22 mouse cellular contexts compared by ENCODE assay signal in the genomic region with DNA sequence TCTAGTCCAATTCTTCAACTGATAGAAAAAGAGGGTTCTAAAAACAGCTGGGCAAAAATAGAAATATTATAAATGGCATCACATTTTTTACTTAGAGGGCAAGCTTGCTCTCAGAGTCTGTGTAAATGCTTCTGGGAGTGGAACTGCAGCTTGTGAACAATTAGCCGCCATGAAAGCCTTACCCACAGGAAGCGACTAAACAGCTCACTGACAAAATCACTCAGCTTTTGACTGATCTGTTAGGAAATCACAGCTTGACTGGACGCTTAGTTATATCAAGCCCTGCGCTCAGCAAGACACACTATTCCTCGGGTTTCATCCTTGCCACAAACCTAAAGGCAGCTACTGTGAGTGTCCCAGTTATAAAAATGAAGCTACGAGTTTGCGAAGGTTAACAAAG. TPM values are rescaled to one million over a fixed set of nuclear protein-coding genes. Genes with fewer than 3 reads are reported as not detected.
DNase-seq lines count a peak whose midpoint lies in the region; ATAC-seq and TF ChIP-seq lines count a peak whose summit lies in the region.
"Had no signal": no experiment of that assay in that cellular context is flagged by ENCODE, and none has a peak within 500 bp of the region (broad histone marks: within the 10 kb centered on the region; RNA-seq: fewer than 3 reads in every experiment).

No protein-coding gene starts in this region.

- H3K27ac ChIP-seq in embryonic facial prominence, embryonic 11.5 days (replicated peaks; ENCODE audit: low read depth, low read length), result no peak overlapping the region
- no peak overlapping the region for H3K27ac ChIP-seq in embryonic facial prominence, embryonic 10.5 days (replicated peaks)
- peak overlapping the region; percentile 31; the same call in 1 of the 2 replicates for H3K27ac ChIP-seq in hindbrain, embryonic 13.5 days
- no peak overlapping the region for H3K27ac ChIP-seq in hindbrain, embryonic 12.5 days
- no peak overlapping the region for H3K27ac ChIP-seq in midbrain, embryonic 14.5 days (replicated peaks; ENCODE audit: low read depth, low read length)
- no peak overlapping the region for H3K27ac ChIP-seq in midbrain, postnatal 0 days (ENCODE audit: low read depth, low read length)
- peak overlapping the region; percentile 39; the same call in 1 of the 2 replicates for H3K27ac ChIP-seq in neural tube, embryonic 14.5 days (ENCODE audit: low read depth, low read length)
- H3K27ac ChIP-seq: limb, embryonic 10.5 days; lung, embryonic 15.5 days; macrophage; neural tube, embryonic 12.5 days had no signal

- no peak for TF ChIP-seq CTCF in midbrain, postnatal 0 days (IDR thresholded peaks at IDR 0.05)

- H3K4me2 ChIP-seq in embryonic facial prominence, embryonic 11.5 days (ENCODE audit: low read depth, low read length), result no peak overlapping the region
- H3K4me2 ChIP-seq in hindbrain, embryonic 13.5 days, result no peak overlapping the region
- H3K4me2 ChIP-seq in hindbrain, embryonic 12.5 days (replicated peaks), result no peak overlapping the region
- no peak overlapping the region for H3K4me2 ChIP-seq in midbrain, embryonic 14.5 days (ENCODE audit: low read length)
- H3K4me2 ChIP-seq in midbrain, postnatal 0 days (ENCODE audit: low read depth, low read length, poor library complexity, severe bottlenecking), result no peak overlapping the region
- no peak overlapping the region for H3K4me2 ChIP-seq in neural tube, embryonic 14.5 days (ENCODE audit: low read depth, low read length)
- H3K4me2 ChIP-seq: liver, embryonic 11.5 days; lung, embryonic 15.5 days; neural tube, embryonic 12.5 days had no signal

- ATAC-seq in embryonic facial prominence, embryonic 11.5 days (replicated peaks; ENCODE audit: insufficient number of reproducible peaks, low FRiP score, low TSS enrichment, low read depth), result no peak
- no peak for ATAC-seq in hindbrain, embryonic 13.5 days (ENCODE audit: low FRiP score)
- ATAC-seq in hindbrain, embryonic 12.5 days (ENCODE audit: low FRiP score), result no peak
- no peak for ATAC-seq in midbrain, embryonic 14.5 days (ENCODE audit: low FRiP score, low TSS enrichment)
- ATAC-seq in midbrain, postnatal 0 days (ENCODE audit: low FRiP score), result no peak
- no peak for ATAC-seq in neural tube, embryonic 14.5 days (ENCODE audit: low read depth)
- ATAC-seq: intestine, postnatal 0 days had no signal

- no peak overlapping the region for H3K4me3 ChIP-seq in embryonic facial prominence, embryonic 11.5 days (ENCODE audit: low read depth, low read length)
- H3K4me3 ChIP-seq in embryonic facial prominence, embryonic 10.5 days, result no peak overlapping the region
- H3K4me3 ChIP-seq in hindbrain, embryonic 13.5 days, result no peak overlapping the region
- H3K4me3 ChIP-seq in hindbrain, embryonic 12.5 days, result no peak overlapping the region
- H3K4me3 ChIP-seq in midbrain, embryonic 14.5 days (replicated peaks; ENCODE audit: low read depth, low read length), result no peak overlapping the region
- H3K4me3 ChIP-seq in midbrain, postnatal 0 days (ENCODE audit: low read depth, low read length), result no peak overlapping the region
- no peak overlapping the region for H3K4me3 ChIP-seq in neural tube, embryonic 14.5 days (ENCODE audit: low read depth, low read length)
- H3K4me3 ChIP-seq: limb, embryonic 10.5 days; lung, embryonic 15.5 days; neural tube, embryonic 12.5 days had no signal

- H3K9me3 ChIP-seq in embryonic facial prominence, embryonic 11.5 days (replicated peaks; ENCODE audit: control insufficient read depth, low read length), result no peaks in the 10 kb centered on the region
- H3K9me3 ChIP-seq in embryonic facial prominence, embryonic 10.5 days, result no peaks in the 10 kb centered on the region
- no peaks in the 10 kb centered on the region for H3K9me3 ChIP-seq in hindbrain, embryonic 13.5 days
- no peaks in the 10 kb centered on the region for H3K9me3 ChIP-seq in hindbrain, embryonic 12.5 days (replicated peaks)
- H3K9me3 ChIP-seq in midbrain, embryonic 14.5 days (ENCODE audit: control insufficient read depth, low read length), result no peaks in the 10 kb centered on the region
- H3K9me3 ChIP-seq in midbrain, postnatal 0 days (ENCODE audit: low read length), result no peaks in the 10 kb centered on the region
- H3K9me3 ChIP-seq in neural tube, embryonic 14.5 days (ENCODE audit: control insufficient read depth, low read length), result no peaks in the 10 kb centered on the region
- H3K9me3 ChIP-seq: limb, embryonic 10.5 days; lung, embryonic 15.5 days; neural tube, embryonic 12.5 days had no signal

- no peak overlapping the region for H3K9ac ChIP-seq in embryonic facial prominence, embryonic 11.5 days (replicated peaks; ENCODE audit: low read length)
- no peak overlapping the region for H3K9ac ChIP-seq in hindbrain, embryonic 13.5 days
- H3K9ac ChIP-seq in hindbrain, embryonic 12.5 days, result no peak overlapping the region
- H3K9ac ChIP-seq in midbrain, embryonic 14.5 days (replicated peaks; ENCODE audit: low read length), result no peak overlapping the region
- H3K9ac ChIP-seq in midbrain, postnatal 0 days (replicated peaks; ENCODE audit: low read length, poor library complexity, severe bottlenecking), result no peak overlapping the region
- H3K9ac ChIP-seq in neural tube, embryonic 14.5 days (replicated peaks; ENCODE audit: low read depth, low read length), result no peak overlapping the region
- H3K9ac ChIP-seq: lung, embryonic 15.5 days; neural tube, embryonic 12.5 days had no signal

- no peaks in the 10 kb centered on the region for H3K27me3 ChIP-seq in embryonic facial prominence, embryonic 11.5 days (ENCODE audit: control insufficient read depth, insufficient read depth, low read length)
- no peaks in the 10 kb centered on the region; the same call in 1 of the 2 replicates for H3K27me3 ChIP-seq in embryonic facial prominence, embryonic 10.5 days (replicated peaks; ENCODE audit: low read depth, poor library complexity, severe bottlenecking)
- no peaks in the 10 kb centered on the region for H3K27me3 ChIP-seq in hindbrain, embryonic 13.5 days
- no peaks in the 10 kb centered on the region for H3K27me3 ChIP-seq in hindbrain, embryonic 12.5 days
- H3K27me3 ChIP-seq in midbrain, embryonic 14.5 days (ENCODE audit: control insufficient read depth, insufficient read depth, low read length), result no peaks in the 10 kb centered on the region
- no peaks in the 10 kb centered on the region for H3K27me3 ChIP-seq in midbrain, postnatal 0 days (ENCODE audit: insufficient read depth, low read length)
- H3K27me3 ChIP-seq in neural tube, embryonic 14.5 days (ENCODE audit: control insufficient read depth, insufficient read depth, low read length), result no peaks in the 10 kb centered on the region
- H3K27me3 ChIP-seq: lung, embryonic 15.5 days; neural tube, embryonic 12.5 days had no signal

- intact Hi-C loops in gastrocnemius, postnatal 36 days (cut with DNase I), result no loop called here

- WGBS in embryonic facial prominence, embryonic 11.5 days, result 34% methylated on average over 7 of the region's 7 CpGs
- WGBS in embryonic facial prominence, embryonic 10.5 days, result 37% methylated on average over 7 of the region's 7 CpGs
- 45% methylated on average over 7 of the region's 7 CpGs for WGBS in hindbrain, embryonic 13.5 days
- WGBS in hindbrain, embryonic 12.5 days, result 52% methylated on average over 7 of the region's 7 CpGs
- 45% methylated on average over 7 of the region's 7 CpGs for WGBS in midbrain, embryonic 14.5 days
- WGBS in midbrain, postnatal 0 days, result 38% methylated on average over 7 of the region's 7 CpGs
- WGBS in neural tube, embryonic 14.5 days, result 30% methylated on average over 7 of the region's 7 CpGs

- no peaks in the 10 kb centered on the region for H3K4me1 ChIP-seq in embryonic facial prominence, embryonic 11.5 days (ENCODE audit: control insufficient read depth, insufficient read depth, low read length)
- H3K4me1 ChIP-seq in embryonic facial prominence, embryonic 10.5 days, result peaks cover 23% of the 10 kb centered on the region
- H3K4me1 ChIP-seq in hindbrain, embryonic 13.5 days (replicated peaks), result peaks cover 8% of the 10 kb centered on the region; the same call in 1 of the 2 replicates
- peaks cover 4% of the 10 kb centered on the region; the same call in 1 of the 2 replicates for H3K4me1 ChIP-seq in hindbrain, embryonic 12.5 days
- no peaks in the 10 kb centered on the region for H3K4me1 ChIP-seq in midbrain, embryonic 14.5 days (ENCODE audit: control insufficient read depth, insufficient read depth, low read length)
- no peaks in the 10 kb centered on the region for H3K4me1 ChIP-seq in midbrain, postnatal 0 days (ENCODE audit: insufficient read depth, low read length)
- H3K4me1 ChIP-seq in neural tube, embryonic 14.5 days (ENCODE audit: control insufficient read depth, insufficient read depth, low read length), result peaks cover 11% of the 10 kb centered on the region; the same call in 1 of the 2 replicates

- H3K36me3 ChIP-seq in embryonic facial prominence, embryonic 11.5 days (replicated peaks; ENCODE audit: control insufficient read depth, insufficient read depth, low read depth, low read length), result no peaks in the 10 kb centered on the region
- no peaks in the 10 kb centered on the region for H3K36me3 ChIP-seq in embryonic facial prominence, embryonic 10.5 days (replicated peaks)
- H3K36me3 ChIP-seq in hindbrain, embryonic 13.5 days, result no peaks in the 10 kb centered on the region
- H3K36me3 ChIP-seq in hindbrain, embryonic 12.5 days, result no peaks in the 10 kb centered on the region
- H3K36me3 ChIP-seq in midbrain, embryonic 14.5 days (ENCODE audit: control insufficient read depth, insufficient read depth, low read length), result no peaks in the 10 kb centered on the region
- H3K36me3 ChIP-seq in midbrain, postnatal 0 days (ENCODE audit: insufficient read depth, low read length), result no peaks in the 10 kb centered on the region
- no peaks in the 10 kb centered on the region for H3K36me3 ChIP-seq in neural tube, embryonic 14.5 days (ENCODE audit: control insufficient read depth, insufficient read depth, low read length)
- H3K36me3 ChIP-seq: limb, embryonic 10.5 days; lung, embryonic 15.5 days; neural tube, embryonic 12.5 days had no signal

- DNase-seq in embryonic facial prominence, embryonic 11.5 days (ENCODE audit: low spot score), result peak; percentile 38
- no peak for DNase-seq in embryonic facial prominence, embryonic 10.5 days (ENCODE audit: low spot score)
- peak; percentile 39 for DNase-seq in midbrain, embryonic 14.5 days
- no peak for DNase-seq in midbrain, postnatal 0 days (ENCODE audit: low spot score)
- no peak for DNase-seq in gastrocnemius, postnatal 36 days
- DNase-seq: adrenal gland, adult 8-10 months; cerebellum, adult 18-20 months had no signal

RNA-seq across cellular contexts. Expression of gene Ephb3, which starts 17.0 kb away (rescaled TPM):
- polyA plus RNA-seq in embryonic facial prominence, embryonic 11.5 days (2014; fragmentation: Nextera tagmentation; extraction: Ambion mirVana), result 22.2 and 24.8 TPM in 2 replicates
- 32.0 and 38.6 TPM in 2 replicates for polyA plus RNA-seq in embryonic facial prominence, embryonic 10.5 days (2016; fragmentation: Nextera tagmentation; extraction: Ambion mirVana)
- 13.3 and 14.7 TPM in 2 replicates for polyA plus RNA-seq in hindbrain, embryonic 13.5 days (2015; fragmentation: Nextera tagmentation; extraction: Ambion mirVana)
- polyA plus RNA-seq in hindbrain, embryonic 12.5 days (2016; fragmentation: Nextera tagmentation; extraction: Ambion mirVana), result 29.1 and 30.2 TPM in 2 replicates
- 12.3 and 14.0 TPM in 2 replicates for polyA plus RNA-seq in midbrain, embryonic 14.5 days (2014; fragmentation: Nextera tagmentation; extraction: Ambion mirVana)
- total RNA-seq in midbrain, postnatal 0 days (2014; rRNA removed), result 20.1 and 20.5 TPM in 2 replicates
- 9.0 and 9.5 TPM in 2 replicates for polyA plus RNA-seq in midbrain, postnatal 0 days (2015; fragmentation: Nextera tagmentation; extraction: Ambion mirVana)
- 11.4 and 12.0 TPM in 2 replicates for polyA plus RNA-seq in neural tube, embryonic 14.5 days (2014; fragmentation: Nextera tagmentation; extraction: Ambion mirVana)
- 1 to 10 TPM in 1 of 2 experiments, under 1 TPM in 1; 0.84 to 1.4 TPM for total RNA-seq in gastrocnemius, postnatal 36 days (2021)
- total RNA-seq: common myeloid progenitor, adult 5-6 weeks; granulocyte monocyte progenitor cell, adult 5-6 weeks had no signal

RNA-seq across cellular contexts. Expression of gene Teddm3, which starts 33.8 kb away (rescaled TPM):
- not detected in 2 replicates for polyA plus RNA-seq in embryonic facial prominence, embryonic 11.5 days (2014; fragmentation: Nextera tagmentation; extraction: Ambion mirVana)
- polyA plus RNA-seq in embryonic facial prominence, embryonic 10.5 days (2016; fragmentation: Nextera tagmentation; extraction: Ambion mirVana), result not detected in 2 replicates
- polyA plus RNA-seq in hindbrain, embryonic 13.5 days (2015; fragmentation: Nextera tagmentation; extraction: Ambion mirVana), result 0.19 TPM in 1 of 2 replicates, not detected in the other
- not detected in 2 replicates for polyA plus RNA-seq in hindbrain, embryonic 12.5 days (2016; fragmentation: Nextera tagmentation; extraction: Ambion mirVana)
- polyA plus RNA-seq in midbrain, embryonic 14.5 days (2014; fragmentation: Nextera tagmentation; extraction: Ambion mirVana), result not detected in 2 replicates
- 0.11 TPM in 1 of 2 replicates, not detected in the other for total RNA-seq in midbrain, postnatal 0 days (2014; rRNA removed)
- 0.33 and 0.37 TPM in 2 replicates for polyA plus RNA-seq in midbrain, postnatal 0 days (2015; fragmentation: Nextera tagmentation; extraction: Ambion mirVana)
- 0.39 TPM in 1 of 2 replicates, not detected in the other for polyA plus RNA-seq in neural tube, embryonic 14.5 days (2014; fragmentation: Nextera tagmentation; extraction: Ambion mirVana)
- not detected for total RNA-seq in gastrocnemius, postnatal 36 days (2021)
- total RNA-seq: common myeloid progenitor, adult 5-6 weeks; granulocyte monocyte progenitor cell, adult 5-6 weeks; MEL had no signal
- polyA plus RNA-seq: heart, embryonic 14.5 days; hindbrain, embryonic 11.5 days; limb, embryonic 10.5 days; liver, embryonic 11.5 days; lung, embryonic 15.5 days; macrophage; neural tube, embryonic 12.5 days; small intestine, adult 2 months had no signal

Comparison
In these comparisons a context has a peak if more than half of its experiments do, and no peak if none do; other contexts are left out.
1. DNase-seq: peak in embryonic facial prominence, embryonic 11.5 days (single experiment) and midbrain, embryonic 14.5 days (single experiment); none in embryonic facial prominence, embryonic 10.5 days (single experiment), midbrain, postnatal 0 days (single experiment) and gastrocnemius, postnatal 36 days (0 of 2).
2. H3K27ac ChIP-seq: peak in hindbrain, embryonic 13.5 days (single experiment) and neural tube, embryonic 14.5 days (single experiment); none in embryonic facial prominence, embryonic 11.5 days (single experiment), embryonic facial prominence, embryonic 10.5 days (single experiment), hindbrain, embryonic 12.5 days (single experiment), midbrain, embryonic 14.5 days (single experiment) and midbrain, postnatal 0 days (single experiment).